Mouse (Mus musculus) intestine, embryonic 15.5 days (tissue): ENCODE measurements around the gene Nelfcd. TPM values are rescaled to one million over a fixed set of nuclear protein-coding genes. Genes with fewer than 3 reads are reported as not detected.
A peak's percentile ranks its signal among the peaks of the same experiment; 100 is the strongest.

ENCODE experiments used
- ATAC-seq: fragments of 200-750 bp; cut with Nextera tagmentation; 2 replicates; pipeline ENCODE4 v1.8.0; 2017; ENCODE audit warnings: moderate TSS enrichment, moderate library complexity
- H3K27ac ChIP-seq: fragments of 300-500 bp; sonication (generic); 2 replicates; pipeline ENCODE4 v1.5.1; 2015; ENCODE audit warnings: mild to moderate bottlenecking, inconsistent platforms
- H3K27me3 ChIP-seq: fragments of 300-500 bp; sonication (generic); replicated peaks from 2 replicates; pipeline ENCODE4 v1.6.1; 2015; ENCODE audit warnings: inconsistent platforms
- H3K36me3 ChIP-seq: fragments of 300-500 bp; sonication (generic); 2 replicates; pipeline ENCODE4 v1.6.1; 2015; ENCODE audit warnings: inconsistent platforms
- H3K4me1 ChIP-seq: fragments of 300-500 bp; sonication (generic); replicated peaks from 2 replicates; pipeline ENCODE4 v1.6.1; 2015; ENCODE audit warnings: inconsistent platforms
- H3K4me2 ChIP-seq: fragments of 300-500 bp; sonication (generic); replicated peaks from 2 replicates; pipeline ENCODE4 v1.6.1; 2015; ENCODE audit warnings: mild to moderate bottlenecking, inconsistent platforms
- H3K4me3 ChIP-seq: fragments of 300-500 bp; sonication (generic); replicated peaks from 2 replicates; pipeline ENCODE4 v1.5.1; 2015; ENCODE audit warnings: inconsistent platforms
- H3K9ac ChIP-seq: fragments of 300-500 bp; sonication (generic); 2 replicates; pipeline ENCODE4 v1.6.1; 2015; ENCODE audit warnings: inconsistent platforms
- H3K9me3 ChIP-seq: fragments of 300-500 bp; sonication (generic); 2 replicates; pipeline ENCODE4 v1.6.1; 2016; ENCODE audit warnings: inconsistent platforms
- WGBS: fragments of 180-500 bp; shearing (Covaris S2); methylation state at CpG from one replicate; pipeline ENCODE4 v1.1.7; 2015; 5-methylcytosine and 5-hydroxymethylcytosine counted together
- polyA plus RNA-seq: library from polyadenylated mRNA; unstranded; fragments of >200 nt; fragmentation: Nextera tagmentation; extraction: Ambion mirVana; gene quantifications from 2 replicates; pipeline ENCODE4 v1.2.1, GENCODE M21; 2015

The Nelfcd gene
- polyA plus RNA-seq, 1 experiment from 2014 or later = 83.3 TPM

DNA sequence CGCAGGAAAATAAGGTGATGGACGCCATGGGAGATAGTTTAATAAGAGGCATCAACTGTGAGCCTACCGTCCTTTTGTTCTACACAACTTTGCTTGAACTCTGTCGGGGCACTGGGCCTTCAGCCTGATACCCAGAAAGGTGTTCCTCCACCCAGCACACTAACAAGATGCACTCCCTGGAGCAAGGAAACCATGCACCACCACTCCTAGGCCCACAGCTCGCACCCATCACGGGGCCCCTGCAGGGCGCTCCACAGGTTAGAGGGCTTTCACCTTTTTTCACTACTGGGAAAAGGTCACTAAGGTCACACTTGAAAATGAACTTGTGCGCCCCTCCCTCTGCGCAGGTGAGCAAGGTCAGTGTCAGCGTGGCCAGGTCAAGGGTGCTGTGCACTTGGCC is 47.8 kb downstream of the Nelfcd start:
- Histone ChIP-seq H3K4me1 (0 out of 2 replicates have a peak, but pooled peaks cover 5% of the 10 kb centered on the region), H3K9me3 (no peaks in the 10 kb centered on the region), H3K27me3 (no peaks in the 10 kb centered on the region), H3K36me3 (peaks cover 16% of the 10 kb centered on the region), H3K4me3 (peak overlapping the region; percentile 76), H3K4me2 (peak overlapping the region; percentile 89), H3K9ac (peak overlapping the region; percentile 84), H3K27ac (no peak overlapping the region)
- 34% methylated on average over 10 of the region's 10 CpGs for WGBS
- ATAC-seq = peak; percentile 31

DNA sequence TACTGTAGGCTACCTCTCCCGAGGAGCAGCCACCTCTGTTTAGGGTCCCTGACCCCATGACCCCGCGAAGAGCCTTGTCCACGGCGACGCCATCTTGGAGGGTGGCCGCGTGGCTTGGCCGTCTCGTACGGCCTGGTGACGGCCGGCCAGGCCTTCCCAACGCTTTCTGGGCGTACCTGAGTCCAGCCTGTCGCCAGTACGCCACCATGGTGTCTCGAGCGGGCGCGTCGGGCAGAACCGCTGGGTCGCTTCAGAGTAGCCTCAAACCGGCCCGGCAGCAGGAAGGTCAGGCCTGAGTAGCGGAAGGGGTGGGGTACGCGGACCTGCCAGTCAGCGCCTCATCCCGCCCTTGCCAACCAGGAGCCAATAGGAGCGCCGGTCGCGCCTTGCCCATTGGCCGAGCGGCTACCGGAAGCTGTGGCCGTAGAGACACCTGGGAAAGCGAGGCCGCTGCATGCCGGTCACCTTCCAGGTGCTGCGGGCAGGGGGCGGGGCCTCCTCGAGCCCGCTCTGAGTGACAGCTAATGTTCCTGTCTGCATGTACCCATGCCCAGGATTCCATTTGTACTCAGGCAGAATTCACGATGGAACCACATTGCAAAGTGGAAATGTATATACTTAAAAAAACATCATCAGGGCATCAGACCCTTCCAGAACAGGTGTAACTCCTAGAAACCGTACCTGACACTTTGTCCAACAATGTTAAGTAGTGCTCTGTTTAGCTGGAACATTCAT is 48.4 kb downstream of the Nelfcd start, which contains the start of gene Atp5e:
Atp5e (minus strand) TSS at position 317 of the 735 bp plus-strand sequence.
- H3K4me3 ChIP-seq = peak within 1 kb of the TSS; percentile 76
- 2% methylated on average over 48 of the region's 48 CpGs for WGBS
- H3K27ac ChIP-seq = peak within 1 kb of the TSS; percentile 73
- H3K9me3 ChIP-seq = no peaks in the 10 kb centered on the region
- H3K27me3 ChIP-seq = no peaks in the 10 kb centered on the region
- peak within 1 kb of the TSS; percentile 84 for H3K9ac ChIP-seq
- H3K4me1 ChIP-seq = 0 out of 2 replicates have a peak, but pooled peaks cover 5% of the 10 kb centered on the region
- ATAC-seq = peak; percentile 100
- peak within 1 kb of the TSS; percentile 89 for H3K4me2 ChIP-seq
- peaks cover 21% of the 10 kb centered on the region for H3K36me3 ChIP-seq

DNA sequence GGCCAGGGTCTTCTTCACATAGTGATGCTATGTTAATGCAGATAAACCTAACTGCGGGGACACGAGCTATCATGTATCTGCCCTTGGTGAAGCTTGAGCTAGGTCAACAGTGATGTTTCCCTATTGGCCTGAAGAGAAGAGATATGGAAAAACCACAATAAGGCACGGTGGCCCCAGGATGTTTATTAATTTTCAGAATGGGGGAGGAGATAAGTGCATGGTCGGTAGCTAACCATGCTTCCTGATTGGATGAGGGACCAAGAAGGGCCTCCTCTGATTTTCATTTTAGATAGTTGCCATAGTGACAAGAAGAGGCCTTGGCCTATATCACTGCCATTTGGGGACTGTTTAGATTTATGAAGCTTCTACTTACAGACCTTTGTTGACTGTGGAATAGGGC is 54.7 kb downstream of the Nelfcd start:
- Histone ChIP-seq H3K9me3 (no peaks in the 10 kb centered on the region), H3K36me3 (peaks cover 12% of the 10 kb centered on the region; the same call in 1 of the 2 replicates), H3K4me3 (no peak overlapping the region), H3K4me2 (no peak overlapping the region), H3K27me3 (no peaks in the 10 kb centered on the region), H3K27ac (no peak overlapping the region), H3K9ac (no peak overlapping the region), H3K4me1 (0 out of 2 replicates have a peak, but pooled peaks cover 25% of the 10 kb centered on the region)
- no peak for ATAC-seq
- 68% methylated on average over 4 of the region's 4 CpGs for WGBS

DNA sequence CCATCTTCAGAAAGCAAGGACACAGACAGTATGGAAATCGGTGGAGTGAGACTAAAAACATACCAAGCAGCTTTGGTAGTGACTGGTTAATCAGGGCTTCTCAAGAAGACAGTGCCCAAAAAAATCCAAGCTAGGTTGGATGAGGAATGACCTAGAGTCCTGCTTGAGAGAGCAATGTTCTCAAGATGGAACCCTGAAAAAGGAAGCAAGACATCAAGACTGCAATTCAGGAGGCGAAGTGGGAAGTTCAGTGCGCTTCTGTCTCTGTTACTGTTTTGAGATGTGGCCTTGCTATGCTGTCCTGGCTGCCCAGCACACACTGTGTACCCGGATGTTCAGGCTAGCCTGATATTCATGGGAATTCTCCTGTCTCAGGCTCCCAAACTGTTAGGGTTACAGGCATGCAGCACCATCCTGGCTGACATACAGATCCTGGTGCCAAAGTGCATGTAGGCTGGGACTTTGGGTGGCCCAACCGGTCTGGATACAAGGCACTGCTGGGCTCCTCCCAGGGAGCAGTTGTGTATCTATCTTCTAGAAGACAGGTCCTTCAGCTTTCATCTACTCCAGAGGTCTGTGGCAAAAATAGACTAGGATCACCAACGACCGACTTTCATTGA is 55.3 kb downstream of the Nelfcd start:
- 90% methylated on average over 7 of the region's 7 CpGs for WGBS
- Histone ChIP-seq H3K9me3 (no peaks in the 10 kb centered on the region), H3K4me2 (peak overlapping the region; percentile 83), H3K4me3 (no peak overlapping the region), H3K36me3 (peaks cover 12% of the 10 kb centered on the region; the same call in 1 of the 2 replicates), H3K4me1 (0 out of 2 replicates have a peak, but pooled peaks cover 25% of the 10 kb centered on the region), H3K9ac (no peak overlapping the region), H3K27ac (no peak overlapping the region), H3K27me3 (no peaks in the 10 kb centered on the region)
- no peak for ATAC-seq

DNA sequence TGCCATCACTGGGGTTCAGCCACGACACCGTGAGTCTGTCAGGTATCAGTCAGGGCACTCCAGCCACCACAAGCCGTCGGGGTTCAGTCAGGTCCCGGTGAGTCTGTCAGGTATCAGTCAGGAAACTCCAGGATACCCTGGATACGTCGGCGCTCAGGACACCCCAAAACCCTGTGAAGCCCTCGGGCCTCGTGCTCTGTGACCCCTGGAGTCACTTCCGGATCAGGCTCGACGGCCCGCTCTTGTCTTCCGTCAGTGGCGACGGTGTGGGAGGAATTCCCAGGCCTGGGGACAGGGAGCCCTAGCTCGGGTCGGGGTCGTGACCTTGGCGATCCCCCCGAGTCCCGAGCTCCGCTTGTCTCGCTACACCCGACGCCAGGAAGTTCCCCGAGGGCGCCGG is 56.8 kb downstream of the Nelfcd start:
- Histone ChIP-seq H3K4me2 (peak overlapping the region; percentile 83), H3K9me3 (no peaks in the 10 kb centered on the region), H3K36me3 (peaks cover 7% of the 10 kb centered on the region; the same call in 1 of the 2 replicates), H3K9ac (peak overlapping the region; percentile 71), H3K4me1 (0 out of 2 replicates have a peak, but pooled peaks cover 28% of the 10 kb centered on the region), H3K4me3 (peak overlapping the region; percentile 83), H3K27ac (peak overlapping the region; percentile 73), H3K27me3 (no peaks in the 10 kb centered on the region)
- WGBS = 7% methylated on average over 30 of the region's 30 CpGs
- ATAC-seq = peak; percentile 39

DNA sequence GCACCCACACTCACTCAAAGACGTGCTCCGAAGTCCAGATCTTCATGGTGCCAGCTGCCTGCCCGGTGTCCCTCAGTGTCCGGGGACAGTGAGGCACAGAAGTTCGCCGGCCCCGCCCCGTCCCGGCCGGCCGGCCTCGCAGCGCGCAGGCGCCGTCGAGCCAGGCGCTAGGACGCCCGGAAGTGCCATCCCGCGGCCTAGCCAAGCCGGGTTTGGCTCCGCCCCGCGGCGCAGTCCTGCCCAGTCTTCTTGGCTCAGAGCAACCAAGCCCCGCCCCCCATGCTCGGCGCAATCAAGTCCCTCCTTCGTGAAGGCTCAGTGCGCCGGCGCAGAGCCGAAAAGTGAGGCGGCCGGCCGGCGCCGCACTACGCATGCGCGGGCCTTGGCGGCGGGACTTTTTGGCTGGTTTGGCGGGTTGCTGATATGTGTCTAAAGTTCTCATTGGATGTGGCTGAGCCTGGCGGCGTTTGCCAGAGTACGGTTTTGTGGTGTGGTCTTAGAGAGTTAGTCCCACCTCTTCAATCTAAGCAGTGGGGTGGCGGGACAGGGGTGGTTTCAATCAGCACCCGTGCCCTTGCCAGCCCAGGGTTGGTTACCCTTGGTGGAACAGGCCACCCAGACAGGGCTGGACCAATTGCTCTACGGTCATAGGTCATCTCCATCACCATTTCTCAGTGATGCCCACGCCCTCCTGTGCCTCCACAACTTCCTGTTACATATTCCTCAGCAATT is 57.4 kb downstream of the Nelfcd start, which contains the start of gene Prelid3b:
Prelid3b (minus strand) TSS at position 264 of the 732 bp plus-strand sequence.
- H3K4me2 ChIP-seq = peak within 1 kb of the TSS; percentile 83
- under 1% methylated on average over 53 of the region's 53 CpGs for WGBS

DNA sequence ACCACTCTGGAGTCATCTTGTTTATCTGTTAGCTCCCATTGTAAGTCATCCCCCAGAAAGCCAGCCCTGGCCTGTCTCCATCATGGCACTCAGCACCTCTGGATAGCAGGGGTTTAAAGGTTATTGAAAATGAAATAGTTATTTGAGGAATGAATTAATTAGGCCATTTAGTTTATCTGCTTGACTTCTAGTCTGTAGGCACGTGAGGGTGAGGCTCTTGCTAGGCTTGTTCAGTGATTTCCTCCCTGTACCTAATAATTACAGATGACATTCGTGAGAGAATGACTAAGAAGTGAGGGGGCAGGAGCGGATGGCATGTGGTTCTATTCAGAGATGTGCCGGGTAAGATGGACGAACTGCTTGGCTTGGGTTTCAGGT is 57.9 kb downstream of the Nelfcd start:
- H3K4me1 ChIP-seq = 0 out of 2 replicates have a peak, but pooled peaks cover 28% of the 10 kb centered on the region
- WGBS = 74% methylated on average over 5 of the region's 5 CpGs
- H3K4me3 ChIP-seq = peak overlapping the region; percentile 83
- peaks cover 6% of the 10 kb centered on the region; the same call in 1 of the 2 replicates for H3K36me3 ChIP-seq
- H3K9ac ChIP-seq = peak overlapping the region; percentile 47; the same call in 1 of the 2 replicates
- ATAC-seq = no peak
- peak overlapping the region; percentile 83 for H3K4me2 ChIP-seq
- H3K27ac ChIP-seq = peak overlapping the region; percentile 76
- no peaks in the 10 kb centered on the region for H3K27me3 ChIP-seq
- H3K9me3 ChIP-seq = no peaks in the 10 kb centered on the region

More for the DNA sequence above, 57.4 kb downstream of the Nelfcd start, which contains the start of gene Prelid3b:
- peak; percentile 96 for ATAC-seq
- peak within 1 kb of the TSS; percentile 71 for H3K9ac ChIP-seq
- 0 out of 2 replicates have a peak, but pooled peaks cover 28% of the 10 kb centered on the region for H3K4me1 ChIP-seq
- H3K4me3 ChIP-seq = peak within 1 kb of the TSS; percentile 83
- peaks cover 7% of the 10 kb centered on the region; the same call in 1 of the 2 replicates for H3K36me3 ChIP-seq
- H3K27me3 ChIP-seq = no peaks in the 10 kb centered on the region
- peak within 1 kb of the TSS; percentile 76 for H3K27ac ChIP-seq
- no peaks in the 10 kb centered on the region for H3K9me3 ChIP-seq

Other genes with a start within 250 kb of the Nelfcd start
- gene Gnas, start 131.5 kb upstream of the Nelfcd start, polyA plus RNA-seq = 1,496 and 1,641 TPM in 2 replicates
- 29.6 and 40.8 TPM in 2 replicates for gene Gm20721, start 69.1 kb upstream of the Nelfcd start, polyA plus RNA-seq
- 247 and 298 TPM in 2 replicates for gene Ctsz, start 23.2 kb downstream of the Nelfcd start, polyA plus RNA-seq
- gene Tubb1, start 34.9 kb downstream of the Nelfcd start, polyA plus RNA-seq = 1.1 and 1.4 TPM in 2 replicates
- 746 and 850 TPM in 2 replicates for gene Atp5e, start 48.3 kb downstream of the Nelfcd start, polyA plus RNA-seq
- gene Prelid3b, start 57.3 kb downstream of the Nelfcd start, polyA plus RNA-seq = 125 and 127 TPM in 2 replicates
- 0.01 and 0.03 TPM in 2 replicates for gene Zfp831, start 227.7 kb downstream of the Nelfcd start, polyA plus RNA-seq